Mouse (Mus musculus) Muller cell, postnatal 12 days (primary cell): ENCODE measurements at regions not wholly inside any gene's neighbourhood (a gene's known extent, or its start where the extent isn't known, plus 50 kb on each side); places are given as distances from the start of the nearest gene placed in this dataset.
"Not testable (repeated sequence)": the region's sequence is repeated elsewhere in the genome, so short reads cannot be mapped to it uniquely, and the experiment has no call there.

ENCODE experiments used
- DNase-seq: peaks from one replicate; pipeline ENCODE4 v3.0.0-alpha.2; 2015; ENCODE audit errors: inconsistent ontology term

- no peak for DNase-seq
These were observed 57.3 kb upstream of the Slc1a3 start for GRCm38 (mm10) chr15:8767624-8768571.

DNA sequence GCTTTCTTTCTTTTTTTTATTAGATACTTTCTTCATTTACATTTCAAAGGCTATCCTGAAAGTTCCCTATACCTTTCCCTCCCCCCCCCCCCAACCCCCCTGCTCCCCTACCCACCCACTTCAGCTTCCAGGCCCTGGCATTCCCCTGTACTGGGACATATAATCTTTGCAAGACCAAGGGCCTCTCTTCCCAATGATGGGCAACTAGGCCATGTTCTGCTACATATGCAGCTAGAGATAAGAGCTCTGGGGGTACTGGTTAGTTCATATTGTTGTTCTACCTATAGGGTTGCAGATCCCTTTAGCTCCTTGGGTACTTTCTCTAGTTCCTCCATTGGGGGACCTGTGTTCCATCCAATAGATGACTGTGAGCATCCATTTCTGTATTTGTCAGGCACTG is 55.6 kb upstream of the Slc1a3 start:
- DNase-seq, result not testable (repeated sequence)

DNA sequence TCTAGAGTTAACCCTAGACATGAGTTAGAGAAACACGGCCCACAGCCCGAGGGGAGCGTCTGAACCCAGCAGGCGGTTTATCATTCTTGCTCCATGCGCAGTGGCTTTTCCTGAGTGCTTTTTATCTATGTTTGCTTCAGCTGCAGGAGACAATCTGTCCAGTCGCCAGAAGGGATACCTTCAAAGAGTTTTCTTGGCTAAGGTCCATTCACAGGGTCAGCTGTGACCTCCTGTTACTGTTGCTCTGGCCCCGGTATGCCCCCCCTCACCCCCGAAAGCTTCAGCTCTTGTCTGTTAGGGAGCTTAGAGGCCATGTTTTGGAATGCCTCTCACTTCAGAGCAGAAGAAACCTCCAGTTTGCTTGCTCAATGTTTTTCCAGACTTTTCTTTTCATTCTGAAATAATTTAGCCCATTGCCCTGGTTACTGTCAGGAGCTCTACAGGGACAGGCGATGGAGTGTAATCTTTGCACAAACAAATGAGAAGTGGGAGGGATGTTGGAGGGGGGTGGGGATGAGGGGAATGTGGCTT is 51.2 kb upstream of the Slc1a3 start:
- DNase-seq, result peak; percentile 63

DNA sequence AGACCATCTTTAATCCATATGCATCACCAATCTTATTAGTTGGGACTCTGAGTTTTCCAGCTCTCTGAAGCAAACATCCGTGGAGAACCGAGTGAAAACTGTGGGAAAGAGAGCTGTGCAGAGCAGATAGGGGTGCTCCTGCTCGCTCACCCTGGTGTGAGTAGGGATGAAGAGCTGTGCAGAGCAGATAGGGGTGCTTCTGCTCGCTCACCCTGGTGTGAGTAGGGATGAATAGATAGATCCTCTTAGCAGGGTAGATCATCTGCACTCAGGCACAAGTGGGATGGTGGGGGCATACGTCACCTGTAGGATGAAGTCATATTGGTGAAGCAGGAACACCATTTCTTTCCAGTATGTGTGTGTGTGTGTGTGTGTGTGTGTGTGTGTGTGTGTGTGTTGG is 50.6 kb upstream of the Slc1a3 start:
- no peak for DNase-seq
